Mouse (Mus musculus) c-Kit-positive CD71-negative TER-119-negative erythroid progenitor cells, embryonic 14.5 days (primary cell): ENCODE measurements at regions not wholly inside any gene's neighbourhood (a gene's known extent, or its start where the extent isn't known, plus 50 kb on each side); places are given as distances from the start of the nearest gene placed in this dataset.
A peak's percentile ranks its signal among the peaks of the same experiment; 100 is the strongest.

Experiments used
- DNase-seq: peaks from one replicate; pipeline ENCODE4 v3.0.0-alpha.2; 2013; ENCODE audit warnings: low read depth

- DNase-seq, result no peak
These were observed 376.3 kb upstream of the Lrfn5 start for GRCm38 (mm10) chr12:61146695-61147094.

- DNase-seq, result peak; percentile 0
These were observed 347.6 kb upstream of the Lrfn5 start for GRCm38 (mm10) chr12:61175331-61175730.
